Comparison of ENCODE assay signal across 22 mouse cellular contexts in genomic region chr2:148344193-148344592, GRCm38 (mm10). TPM values are rescaled to one million over a fixed set of nuclear protein-coding genes. Genes with fewer than 3 reads are reported as not detected.
"Had no signal": no experiment of that assay in that cellular context is flagged by ENCODE, and none has a peak within 500 bp of the region (broad histone marks: within the 10 kb centered on the region; RNA-seq: fewer than 3 reads in every experiment).

No protein-coding gene starts in this region.

- H3K4me3 ChIP-seq: limb, embryonic 12.5 days; limb, embryonic 15.5 days; midbrain, embryonic 12.5 days; midbrain, embryonic 15.5 days; neural tube, embryonic 12.5 days; neural tube, embryonic 15.5 days had no signal

- H3K27ac ChIP-seq: kidney, postnatal 0 days; limb, embryonic 12.5 days; limb, embryonic 15.5 days; liver, embryonic 14.5 days; macrophage; midbrain, embryonic 12.5 days; midbrain, embryonic 15.5 days; neural tube, embryonic 12.5 days; neural tube, embryonic 15.5 days; stomach, postnatal 0 days had no signal

- DNase-seq: kidney, adult 2 months; kidney, postnatal 25 days; left cerebral cortex, postnatal 4 days; liver, postnatal 0 days; lung, postnatal 14 days; right cerebral cortex, adult 18-20 months; right cerebral cortex, postnatal 14 days; right cerebral cortex, postnatal 4 days; thymus, adult 2 months; thymus, postnatal 14 days; thymus, postnatal 4 days had no signal

- H3K9me3 ChIP-seq: limb, embryonic 12.5 days; limb, embryonic 15.5 days; midbrain, embryonic 12.5 days; midbrain, embryonic 15.5 days; neural tube, embryonic 12.5 days; neural tube, embryonic 15.5 days had no signal

- H3K4me2 ChIP-seq: limb, embryonic 12.5 days; limb, embryonic 15.5 days; liver, embryonic 11.5 days; midbrain, embryonic 12.5 days; midbrain, embryonic 15.5 days; neural tube, embryonic 12.5 days; neural tube, embryonic 15.5 days had no signal

- H3K4me1 ChIP-seq: midbrain, embryonic 12.5 days; midbrain, embryonic 15.5 days; neural tube, embryonic 12.5 days; neural tube, embryonic 15.5 days had no signal

- H3K36me3 ChIP-seq: limb, embryonic 12.5 days; limb, embryonic 15.5 days; midbrain, embryonic 12.5 days; midbrain, embryonic 15.5 days; neural tube, embryonic 12.5 days; neural tube, embryonic 15.5 days had no signal

- H3K9ac ChIP-seq: limb, embryonic 12.5 days; limb, embryonic 15.5 days; liver, embryonic 14.5 days; liver, postnatal 0 days; midbrain, embryonic 12.5 days; midbrain, embryonic 15.5 days; neural tube, embryonic 12.5 days; neural tube, embryonic 15.5 days had no signal

- H3K27me3 ChIP-seq: limb, embryonic 12.5 days; limb, embryonic 15.5 days; midbrain, embryonic 12.5 days; midbrain, embryonic 15.5 days; neural tube, embryonic 12.5 days; neural tube, embryonic 15.5 days had no signal

- ATAC-seq: liver, postnatal 0 days; midbrain, embryonic 15.5 days had no signal

RNA-seq across cellular contexts. Expression of gene Sstr4, which starts 51.0 kb away (rescaled TPM):
- polyA plus RNA-seq: liver, embryonic 14.5 days; liver, postnatal 0 days; macrophage had no signal
